Mouse (Mus musculus): ENCODE data around the gene Nsun3. TPM values are rescaled to one million over a fixed set of nuclear protein-coding genes. Genes with fewer than 3 reads are reported as not detected.

The Nsun3 gene
- polyA plus RNA-seq, 1 experiment from 2014 or later: 10.9 TPM

DNA sequence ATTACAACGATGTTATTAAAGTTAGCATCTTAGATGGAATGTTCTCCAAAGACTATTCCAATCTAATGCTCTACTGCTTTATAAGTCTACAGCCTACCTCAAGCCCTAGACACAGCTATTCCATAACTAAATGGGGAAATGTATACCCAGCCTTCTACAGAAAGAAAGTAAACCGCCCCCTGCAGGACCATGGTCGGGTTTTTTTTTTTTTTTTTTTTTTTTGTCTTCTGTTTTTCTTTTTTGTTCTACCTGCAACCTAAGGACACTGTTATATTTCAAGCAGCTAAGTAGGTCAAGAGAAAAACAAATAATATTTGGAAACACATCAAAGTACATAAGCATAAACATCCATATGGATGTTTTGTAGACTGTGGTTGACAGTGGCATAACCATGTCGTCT is 101.1 kb downstream of the Nsun3 start:
- Histone ChIP-seq H3K4me1 (ENCODE audit: insufficient read depth, low read length) (no peaks in the 10 kb centered on the region), H3K27ac (ENCODE audit: low read length) (no peak overlapping the region), H3K9me3 (ENCODE audit: low read length) (no peaks in the 10 kb centered on the region), H3K27me3 (ENCODE audit: insufficient read depth, low read length) (no peaks in the 10 kb centered on the region), H3K4me3 (ENCODE audit: low read length) (no peak overlapping the region), H3K36me3 (ENCODE audit: insufficient read depth, low read length) (no peaks in the 10 kb centered on the region), H3K4me2 (replicated peaks; ENCODE audit: low read depth, low read length) (no peak overlapping the region), H3K9ac (replicated peaks; ENCODE audit: low read length) (no peak overlapping the region)
- ATAC-seq (ENCODE audit: low FRiP score, low TSS enrichment): no peak
- WGBS: 73% methylated on average over 4 of the region's 4 CpGs

Small RNAs within 50 kb of the gene (microRNA-seq; reads per million reads assigned to microRNA genes)
- gene Gm25986: not detected

Other genes with a start within 250 kb of the Nsun3 start
- gene Stx19, start 27.9 kb upstream of the Nsun3 start, polyA plus RNA-seq (2015; fragmentation: Nextera tagmentation; extraction: Ambion mirVana): 0.37 and 0.48 TPM in 2 replicates
- gene Arl13b, start 60.2 kb upstream of the Nsun3 start, polyA plus RNA-seq (2015; fragmentation: Nextera tagmentation; extraction: Ambion mirVana): 19.2 and 20.8 TPM in 2 replicates
- 34.7 and 37.9 TPM in 2 replicates for gene Pros1, start 67.5 kb upstream of the Nsun3 start, polyA plus RNA-seq (2015; fragmentation: Nextera tagmentation; extraction: Ambion mirVana)

Data from kidney, embryonic 16.5 days (tissue).